Mouse (Mus musculus) kidney, postnatal 0 days (tissue): ENCODE measurements at regions not wholly inside any gene's neighbourhood (a gene's known extent, or its start where the extent isn't known, plus 50 kb on each side); places are given as distances from the start of the nearest gene placed in this dataset.
A peak's percentile ranks its signal among the peaks of the same experiment; 100 is the strongest.

ENCODE experiments used
- ATAC-seq: fragments of 200-750 bp; cut with Nextera tagmentation; replicated peaks from 2 replicates; pipeline ENCODE4 v1.8.0; 2017; ENCODE audit warnings: low read depth, moderate number of reproducible peaks, moderate TSS enrichment, moderate library complexity; ENCODE audit not compliant: low FRiP score
- DNase-seq: peaks from one replicate; pipeline ENCODE4 v3.0.0-alpha.2; 2016; ENCODE audit warnings: low spot score
- H3K27ac ChIP-seq: fragments of 300-500 bp; sonication (generic); 2 replicates; pipeline ENCODE4 v1.5.1; 2014; ENCODE audit warnings: mild to moderate bottlenecking
- H3K27me3 ChIP-seq: fragments of 300-500 bp; sonication (generic); 2 replicates; pipeline ENCODE4 v1.6.1; 2014; ENCODE audit warnings: low read length, mixed read lengths; ENCODE audit not compliant: insufficient read depth
- H3K36me3 ChIP-seq: fragments of 300-500 bp; sonication (generic); 2 replicates; pipeline ENCODE4 v1.6.1; 2014; ENCODE audit warnings: low read length, mixed read lengths; ENCODE audit not compliant: insufficient read depth
- H3K4me1 ChIP-seq: fragments of 300-500 bp; sonication (generic); replicated peaks from 2 replicates; pipeline ENCODE4 v1.6.1; 2014; ENCODE audit warnings: antibody characterized with exemption, low read length, mixed read lengths; ENCODE audit not compliant: insufficient read depth
- H3K4me2 ChIP-seq: fragments of 300-500 bp; sonication (generic); 2 replicates; pipeline ENCODE4 v1.6.1; 2014; ENCODE audit warnings: mild to moderate bottlenecking, low read length, moderate library complexity, mixed read lengths
- H3K4me3 ChIP-seq: fragments of 300-500 bp; sonication (generic); replicated peaks from 2 replicates; pipeline ENCODE4 v1.5.1; 2014; ENCODE audit warnings: low read depth, low read length
- H3K9ac ChIP-seq: fragments of 300-500 bp; sonication (generic); 2 replicates; pipeline ENCODE4 v1.6.1; 2014; ENCODE audit warnings: low read depth, low read length
- H3K9me3 ChIP-seq: fragments of 300-500 bp; sonication (generic); replicated peaks from 2 replicates; pipeline ENCODE4 v1.6.1; 2016; ENCODE audit warnings: low read length, inconsistent platforms, mixed read lengths
- CTCF ChIP-seq: IDR thresholded peaks from 2 replicates; pipeline ENCODE4 v1.5.1; 2016; ENCODE audit warnings: antibody characterized with exemption, low read depth, mild to moderate bottlenecking, moderate library complexity
- WGBS: fragments of 180-500 bp; shearing (Covaris S2); extraction: QIAGEN DNeasy Blood & Tissue Kit; methylation state at CpG from one replicate; pipeline ENCODE4 v1.1.7; 2014; 5-methylcytosine and 5-hydroxymethylcytosine counted together

- ATAC-seq (no peak), DNase-seq (no peak)
- Histone ChIP-seq H3K4me3 (no peak overlapping the region), H3K36me3 (no peaks in the 10 kb centered on the region), H3K4me2 (no peak overlapping the region), H3K27ac (no peak overlapping the region), H3K4me1 (no peaks in the 10 kb centered on the region), H3K9ac (no peak overlapping the region), H3K27me3 (no peaks in the 10 kb centered on the region), H3K9me3 (no peaks in the 10 kb centered on the region)
- TF ChIP-seq CTCF: peak; percentile 51
Measured at GRCm38 (mm10) chr2:96234613-96235012, 83.4 kb upstream of the Lrrc4c start.

DNA sequence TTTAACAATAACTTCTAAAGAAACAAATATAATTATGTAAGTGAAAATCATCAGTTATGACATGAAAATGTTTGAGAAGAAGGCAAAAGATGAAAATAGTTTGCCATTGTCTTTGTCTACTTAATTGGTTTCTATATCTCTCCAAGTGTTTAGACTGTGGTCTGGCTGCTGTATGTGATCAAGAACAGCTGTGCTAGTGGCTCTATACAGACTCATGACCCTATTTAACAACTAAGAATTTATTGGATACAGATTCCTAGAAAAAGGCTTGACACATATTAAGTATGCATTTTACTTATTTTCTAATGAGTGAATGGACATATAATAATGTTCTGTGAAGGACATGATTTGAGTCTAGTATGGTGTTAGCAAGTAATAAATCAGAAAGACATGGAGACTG lies 78.7 kb upstream of the Lrrc4c start:
- Histone ChIP-seq H3K4me3 (no peak overlapping the region), H3K27ac (no peak overlapping the region), H3K9me3 (no peaks in the 10 kb centered on the region), H3K27me3 (no peaks in the 10 kb centered on the region), H3K9ac (no peak overlapping the region), H3K36me3 (no peaks in the 10 kb centered on the region), H3K4me1 (no peaks in the 10 kb centered on the region), H3K4me2 (no peak overlapping the region)
- DNase-seq: peak; percentile 11
- ATAC-seq: no peak
- TF ChIP-seq CTCF: no peak

- Histone ChIP-seq H3K36me3 (no peaks in the 10 kb centered on the region), H3K4me3 (no peak overlapping the region), H3K9ac (no peak overlapping the region), H3K9me3 (no peaks in the 10 kb centered on the region), H3K4me1 (no peaks in the 10 kb centered on the region), H3K27ac (no peak overlapping the region), H3K4me2 (no peak overlapping the region), H3K27me3 (no peaks in the 10 kb centered on the region)
- TF ChIP-seq CTCF: no peak
- DNase-seq (no peak), ATAC-seq (no peak)
- 72% methylated on average over 3 of the region's 3 CpGs for WGBS
Measured at GRCm38 (mm10) chr2:96240543-96241090, 77.4 kb upstream of the Lrrc4c start.

- H3K4me2 ChIP-seq: no peak overlapping the region
- no peaks in the 10 kb centered on the region for H3K4me1 ChIP-seq
- no peaks in the 10 kb centered on the region for H3K36me3 ChIP-seq
- H3K27me3 ChIP-seq: no peaks in the 10 kb centered on the region
- no peak for TF ChIP-seq CTCF
- no peak overlapping the region for H3K9ac ChIP-seq
- ATAC-seq (no peak), DNase-seq (no peak)
- no peaks in the 10 kb centered on the region for H3K9me3 ChIP-seq
- H3K4me3 ChIP-seq: no peak overlapping the region
- WGBS: 90% methylated on average over 1 of the region's 1 CpGs
- no peak overlapping the region for H3K27ac ChIP-seq
Measured at GRCm38 (mm10) chr2:96253661-96254060, 64.3 kb upstream of the Lrrc4c start.

DNA sequence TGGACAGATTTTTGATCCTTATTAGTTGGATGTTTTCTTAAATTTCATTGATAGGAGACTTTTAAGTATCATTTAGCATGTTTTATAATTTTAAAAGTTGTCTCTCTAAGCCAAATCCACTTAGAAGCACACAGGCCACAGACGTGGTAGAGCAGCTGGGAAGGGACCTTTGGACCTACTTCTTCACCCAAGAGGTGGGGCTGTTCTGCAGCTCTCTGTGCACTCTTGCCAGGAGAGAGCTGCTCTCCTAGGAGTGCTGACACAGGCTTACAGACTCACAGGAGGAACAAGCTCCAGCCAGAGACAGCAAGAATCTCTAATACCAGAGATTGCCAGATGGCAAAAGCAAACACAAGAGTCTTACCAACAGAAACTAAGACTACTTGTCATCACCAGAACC lies 61.5 kb upstream of the Lrrc4c start:
- Histone ChIP-seq H3K4me1 (no peaks in the 10 kb centered on the region), H3K27ac (no peak overlapping the region), H3K9ac (no peak overlapping the region), H3K27me3 (no peaks in the 10 kb centered on the region), H3K4me2 (no peak overlapping the region), H3K9me3 (no peaks in the 10 kb centered on the region), H3K36me3 (no peaks in the 10 kb centered on the region), H3K4me3 (no peak overlapping the region)
- no peak for TF ChIP-seq CTCF
- ATAC-seq: no peak
- WGBS: 55% methylated on average over 1 of the region's 1 CpGs
- DNase-seq: no peak
